Mouse (Mus musculus) A20 (cell line): ENCODE measurements around the gene Vmn1r61.

Experiments
- DNase-seq: peaks from one replicate; pipeline ENCODE4 v3.0.0-alpha.2; 2011; ENCODE audit warnings: low read depth, low spot score

The Vmn1r61 gene

GRCm38 (mm10) chr7:5613195-5613594 is at the start of gene Vmn1r61:
Vmn1r61 (minus strand) TSS chr7:5613295.
- no peak for DNase-seq
